Mouse (Mus musculus) C2C12 (cell line): ENCODE measurements around the gene Slc41a2. TPM values are rescaled to one million over a fixed set of nuclear protein-coding genes. Genes with fewer than 3 reads are reported as not detected.

ENCODE experiments used
- H3K27me3 ChIP-seq: one replicate; pipeline ENCODE4 v1.6.1; 2011; ENCODE audit not compliant: control insufficient read depth, insufficient read depth, insufficient read length
- H3K36me3 ChIP-seq: one replicate; pipeline ENCODE4 v1.6.1; 2011; ENCODE audit not compliant: control insufficient read depth, insufficient read depth
- H3K4me3 ChIP-seq: one replicate; pipeline ENCODE4 v1.5.1; 2011; ENCODE audit warnings: mild to moderate bottlenecking, control low read depth; ENCODE audit not compliant: poor library complexity, insufficient read depth, severe bottlenecking
- H3K79me2 ChIP-seq: one replicate; pipeline ENCODE4 v1.6.1; 2011; ENCODE audit not compliant: control insufficient read depth, insufficient read depth
- H3K79me3 ChIP-seq: one replicate; pipeline ENCODE4 v1.6.1; 2011; ENCODE audit warnings: low read depth, control low read depth
- H3ac ChIP-seq: one replicate; pipeline ENCODE3; 2011; ENCODE audit warnings: low read depth; ENCODE audit not compliant: control insufficient read depth, insufficient read length
- CEBPB ChIP-seq: IDR thresholded peaks from one replicate; pipeline ENCODE4 v1.6.1; 2011; ENCODE audit warnings: low read depth, mild to moderate bottlenecking, control low read depth, moderate library complexity
- CTCF ChIP-seq: IDR thresholded peaks from one replicate; pipeline ENCODE4 v1.5.1; 2011; ENCODE audit not compliant: control insufficient read depth, insufficient read depth, insufficient read length
- FOSL1 ChIP-seq: IDR thresholded peaks from one replicate; pipeline ENCODE4 v1.8.0; 2011; ENCODE audit warnings: mild to moderate bottlenecking, low read length; ENCODE audit not compliant: poor library complexity, insufficient read depth, severe bottlenecking
- MAX ChIP-seq: IDR thresholded peaks from one replicate; pipeline ENCODE4 v1.6.1; 2011; ENCODE audit warnings: mild to moderate bottlenecking, control low read depth
- MYOD1 ChIP-seq: IDR thresholded peaks from one replicate; pipeline ENCODE4 v1.6.1; 2011; ENCODE audit warnings: low read depth; ENCODE audit not compliant: control insufficient read depth, insufficient read length
- MYOG ChIP-seq: IDR thresholded peaks from one replicate; pipeline ENCODE4 v1.6.1; 2011; ENCODE audit not compliant: control insufficient read depth, insufficient read length; ENCODE audit errors: extremely low read depth
- USF1 ChIP-seq: IDR thresholded peaks from one replicate; pipeline ENCODE4 v1.6.1; 2011; ENCODE audit warnings: low read depth, mild to moderate bottlenecking, control low read depth, moderate library complexity
- polyA plus RNA-seq: library from polyadenylated mRNA; unstranded; fragments of >200 nt; fragmentation: generic; extraction: Trizol; gene quantifications from one replicate; pipeline ENCODE4 v1.2.1, GENCODE M21; 2012; ENCODE audit warnings: missing spikeins

The Slc41a2 gene
- polyA plus RNA-seq, 1 experiment = 6.5 TPM

DNA sequence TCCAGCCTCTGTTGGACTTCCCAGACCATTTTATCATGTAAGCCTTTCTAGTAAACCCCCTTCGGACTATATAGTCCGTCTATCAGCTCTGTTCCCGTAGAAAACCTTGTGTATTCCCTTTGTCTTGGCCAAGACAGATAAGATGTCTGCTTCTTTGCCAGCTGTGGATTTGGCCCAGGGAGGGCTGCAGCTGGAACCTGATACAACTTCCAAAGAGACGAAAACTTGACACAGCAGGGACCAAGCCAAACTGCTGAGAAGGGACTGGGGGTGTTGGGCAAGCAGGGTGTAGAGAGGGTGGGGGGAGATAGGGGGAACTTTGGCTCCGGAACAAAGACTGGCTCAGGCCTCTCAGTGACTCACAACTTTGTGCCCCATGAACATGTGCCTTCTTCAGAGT lies 120.4 kb downstream of the Slc41a2 start:
- TF ChIP-seq FOSL1 (no peak), USF1 (no peak), MYOG (no peak), MYOD1 (no peak), MAX (no peak), CEBPB (no peak), CTCF (no peak)
- Histone ChIP-seq H3ac (no peak overlapping the region), H3K4me3 (no peak overlapping the region), H3K36me3 (no peaks in the 10 kb centered on the region), H3K79me3 (no peaks in the 10 kb centered on the region), H3K27me3 (no peaks in the 10 kb centered on the region), H3K79me2 (no peaks in the 10 kb centered on the region)

DNA sequence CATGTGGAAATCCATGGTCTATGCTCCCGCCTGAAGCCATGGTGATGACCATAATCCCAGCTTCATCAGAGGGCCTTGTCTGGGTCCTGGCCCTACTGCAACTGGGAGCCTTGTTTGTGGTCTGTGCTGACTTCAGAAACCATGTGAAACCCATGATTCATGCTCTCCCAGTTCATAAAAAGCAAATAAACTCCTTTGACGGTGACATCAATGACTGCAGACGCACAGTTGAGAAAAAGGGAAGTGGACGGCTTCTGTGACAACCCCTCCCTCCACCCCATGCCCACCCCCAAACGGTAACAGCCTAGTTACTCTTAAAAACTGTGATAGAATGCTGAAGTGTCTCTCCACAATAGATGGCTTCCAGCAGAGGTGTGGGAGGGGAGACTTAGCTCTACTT lies 122.1 kb downstream of the Slc41a2 start:
- Histone ChIP-seq H3K4me3 (no peak overlapping the region), H3ac (no peak overlapping the region), H3K79me2 (no peaks in the 10 kb centered on the region), H3K79me3 (no peaks in the 10 kb centered on the region), H3K36me3 (no peaks in the 10 kb centered on the region), H3K27me3 (no peaks in the 10 kb centered on the region)
- TF ChIP-seq FOSL1 = no peak
- TF ChIP-seq CTCF = no peak
- TF ChIP-seq MYOG = no peak
- TF ChIP-seq MAX = no peak
- no peak for TF ChIP-seq USF1
- no peak for TF ChIP-seq CEBPB

DNA sequence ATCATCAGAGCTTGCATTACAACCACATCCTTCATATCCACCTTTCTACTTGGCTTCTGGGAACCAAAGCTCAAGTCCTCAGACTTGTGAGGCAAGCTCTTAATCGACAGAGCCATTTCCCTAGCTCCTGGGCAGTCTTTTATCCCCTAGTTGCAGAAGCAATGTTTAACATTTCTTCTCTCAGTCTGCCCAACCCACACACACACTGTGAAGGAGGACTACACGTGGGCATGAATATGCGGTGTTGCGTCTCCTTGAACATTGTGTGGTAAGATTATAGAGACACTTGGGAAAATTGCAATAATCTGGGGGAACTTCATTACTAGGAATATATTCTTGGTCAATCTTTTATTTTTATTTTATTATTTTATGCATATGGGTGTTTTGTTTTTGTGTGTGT lies 125.1 kb downstream of the Slc41a2 start:
- Histone ChIP-seq H3K27me3 (no peaks in the 10 kb centered on the region), H3K36me3 (no peaks in the 10 kb centered on the region), H3K79me3 (no peaks in the 10 kb centered on the region), H3K79me2 (no peaks in the 10 kb centered on the region), H3K4me3 (no peak overlapping the region), H3ac (no peak overlapping the region)
- no peak for TF ChIP-seq CEBPB

DNA sequence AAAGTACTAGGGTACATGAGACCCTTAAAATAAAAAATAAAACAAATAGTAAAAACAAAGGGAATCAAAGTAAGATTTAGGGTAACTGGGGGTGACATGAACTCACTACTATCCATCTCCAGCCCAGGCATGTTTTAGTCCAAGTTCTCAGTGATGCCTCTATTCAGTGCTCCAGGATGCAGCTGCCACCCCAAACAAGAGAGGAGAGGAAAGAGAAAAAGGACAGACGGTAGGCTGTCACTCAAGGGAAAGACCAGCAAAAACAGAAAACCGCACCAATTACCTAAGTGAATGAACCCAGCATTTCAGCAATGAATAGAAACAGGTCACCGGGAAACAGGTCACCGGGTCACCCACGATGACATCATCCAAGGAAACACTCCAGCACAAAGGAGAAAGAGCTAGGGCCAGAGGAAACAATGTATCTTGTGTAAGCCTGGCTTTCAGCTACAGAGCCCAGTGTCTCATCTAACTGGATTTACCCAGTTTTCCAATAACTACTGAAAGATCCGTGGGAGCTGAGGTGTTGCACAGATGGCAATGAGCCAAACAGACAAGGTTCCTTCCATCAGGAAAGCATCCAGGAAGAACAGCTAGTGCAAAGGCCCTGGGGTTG lies 126.6 kb downstream of the Slc41a2 start:
- H3K27me3 ChIP-seq = no peaks in the 10 kb centered on the region
- no peaks in the 10 kb centered on the region for H3K79me3 ChIP-seq
- H3K36me3 ChIP-seq = no peaks in the 10 kb centered on the region
- H3K79me2 ChIP-seq = no peaks in the 10 kb centered on the region
- TF ChIP-seq USF1 (no peak), MAX (no peak)
- no peak overlapping the region for H3K4me3 ChIP-seq
- no peak overlapping the region for H3ac ChIP-seq

GRCm38 (mm10) chr10:83210122-83210521 lies 127.6 kb downstream of the Slc41a2 start:
- Histone ChIP-seq H3K79me2 (no peaks in the 10 kb centered on the region), H3K36me3 (no peaks in the 10 kb centered on the region), H3ac (no peak overlapping the region), H3K79me3 (no peaks in the 10 kb centered on the region), H3K4me3 (no peak overlapping the region), H3K27me3 (no peaks in the 10 kb centered on the region)
- TF ChIP-seq MYOG = no peak
- no peak for TF ChIP-seq MAX
- TF ChIP-seq MYOD1 = no peak
- TF ChIP-seq FOSL1 = no peak
- no peak for TF ChIP-seq CEBPB
- TF ChIP-seq CTCF = no peak
- TF ChIP-seq USF1 = no peak

GRCm38 (mm10) chr10:83209388-83209787 lies 128.3 kb downstream of the Slc41a2 start:
- Histone ChIP-seq H3K27me3 (no peaks in the 10 kb centered on the region), H3K4me3 (no peak overlapping the region), H3K79me2 (no peaks in the 10 kb centered on the region), H3K36me3 (no peaks in the 10 kb centered on the region), H3K79me3 (no peaks in the 10 kb centered on the region), H3ac (no peak overlapping the region)
- TF ChIP-seq CTCF = no peak
- no peak for TF ChIP-seq MYOG
- no peak for TF ChIP-seq CEBPB
- TF ChIP-seq FOSL1 = no peak
- no peak for TF ChIP-seq USF1
- TF ChIP-seq MAX = no peak
- no peak for TF ChIP-seq MYOD1
